Mouse (Mus musculus): Measurements from ENCODE around the gene Gpr19. TPM values are rescaled to one million over a fixed set of nuclear protein-coding genes. Genes with fewer than 3 reads are reported as not detected.

The Gpr19 gene
- polyA plus RNA-seq (2017; shearing (Covaris generic)) = 1 to 10 TPM; 5.7 to 9.1 (median 6.8) TPM

DNA sequence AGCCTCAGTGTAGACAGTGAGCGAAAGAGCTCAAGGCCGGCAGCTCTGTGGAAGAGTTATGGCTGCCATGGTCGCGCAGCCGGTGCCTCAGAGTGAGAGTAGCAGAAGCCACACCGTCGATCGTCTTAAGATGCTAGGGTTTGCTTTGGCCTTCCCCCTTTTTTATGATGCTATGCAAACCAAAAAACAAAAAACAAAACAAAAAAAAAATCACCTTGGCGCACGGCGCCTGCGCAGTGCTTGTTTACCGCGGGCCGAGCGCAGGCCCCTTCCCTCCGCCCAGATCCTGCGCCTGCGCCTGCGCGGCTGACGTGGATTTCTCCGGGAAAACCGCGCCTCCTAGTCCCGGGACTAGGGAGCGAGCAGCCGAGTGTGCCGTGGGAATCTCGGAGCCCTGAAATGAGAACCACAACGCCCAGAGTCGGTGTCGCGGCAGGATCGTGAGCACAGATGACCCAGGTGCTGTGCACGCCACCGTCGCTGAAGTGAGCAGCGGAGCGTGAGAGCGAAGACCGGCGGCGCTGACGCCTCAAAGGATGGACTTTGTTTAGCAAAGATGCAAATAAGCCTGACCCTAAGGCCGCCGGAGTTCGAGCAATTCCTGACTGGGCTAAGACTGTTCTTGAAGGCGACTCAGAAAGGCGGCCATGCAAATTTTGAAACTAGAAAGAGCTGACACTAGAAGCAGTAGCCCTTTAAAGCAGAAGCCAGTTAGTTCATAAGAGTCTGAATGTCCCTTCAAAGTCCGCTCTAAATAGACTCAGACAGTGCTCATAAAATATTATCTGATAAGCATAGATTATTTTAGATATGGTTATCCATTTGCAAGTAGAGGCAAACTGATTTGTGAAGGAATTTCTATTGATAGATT is at the start of gene Gpr19:
TSS of gene Gpr19 (minus strand) at position 484 of the 871 bp plus-strand sequence.
- peak; percentile 63 for ATAC-seq

DNA sequence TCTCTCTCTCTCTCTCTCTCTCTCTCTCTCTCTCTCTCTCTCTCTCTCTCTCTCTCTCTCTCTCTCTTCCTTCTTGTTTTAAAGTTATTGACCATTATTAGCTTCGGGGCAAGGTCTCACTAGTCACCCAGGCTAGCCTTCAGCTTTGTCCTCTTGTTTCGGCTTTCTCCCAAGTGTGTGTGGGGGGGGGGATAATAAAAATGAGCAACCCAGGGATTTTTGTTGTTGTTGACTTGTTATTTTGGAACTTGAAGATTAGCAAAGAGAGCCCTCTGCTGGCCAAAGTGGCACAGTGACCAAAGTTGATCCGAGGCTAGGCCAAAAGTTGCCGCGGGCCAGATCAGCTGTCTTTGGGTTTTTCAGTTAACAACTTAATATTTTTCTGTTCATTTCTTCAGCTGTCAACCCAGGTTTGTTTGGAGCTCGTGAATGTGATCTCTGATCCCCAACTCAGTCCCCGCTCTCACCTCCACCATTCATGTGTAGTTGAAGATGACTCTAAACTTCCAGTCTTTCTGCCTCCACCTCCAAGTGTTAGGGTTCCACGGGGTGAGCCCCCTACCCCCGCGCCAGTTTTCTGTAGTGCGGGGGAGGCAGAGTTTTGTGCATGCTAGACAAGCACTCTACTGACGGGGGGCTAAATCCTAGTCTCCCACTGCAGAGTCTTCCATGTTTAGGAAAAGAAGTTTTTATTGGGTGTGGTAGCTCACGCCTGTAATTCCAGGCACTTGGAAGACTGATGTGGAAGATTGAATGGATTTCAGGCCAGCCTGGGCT is 49.1 kb upstream of the Gpr19 start:
- ATAC-seq = peak; percentile 72

DNA sequence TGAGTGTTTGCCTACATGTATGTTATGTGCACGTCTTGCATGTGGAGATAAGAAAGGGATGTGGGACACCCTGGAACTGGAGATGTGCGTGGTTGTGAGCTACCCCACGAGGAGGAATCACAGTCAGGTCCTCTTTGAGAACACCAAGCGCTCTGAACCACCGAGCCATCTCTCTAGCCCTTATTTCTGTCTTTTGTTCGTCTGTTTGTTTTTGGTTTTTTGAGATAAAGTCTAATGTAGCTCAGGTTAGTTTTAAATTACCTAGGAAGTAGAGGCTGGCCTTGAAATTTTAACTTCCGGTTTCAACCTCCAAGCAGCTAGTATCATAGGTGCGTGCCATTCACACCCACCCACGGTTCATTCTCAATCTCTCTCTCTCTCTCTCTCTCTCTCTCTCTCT is 48.5 kb upstream of the Gpr19 start:
- peak; percentile 84 for ATAC-seq

DNA sequence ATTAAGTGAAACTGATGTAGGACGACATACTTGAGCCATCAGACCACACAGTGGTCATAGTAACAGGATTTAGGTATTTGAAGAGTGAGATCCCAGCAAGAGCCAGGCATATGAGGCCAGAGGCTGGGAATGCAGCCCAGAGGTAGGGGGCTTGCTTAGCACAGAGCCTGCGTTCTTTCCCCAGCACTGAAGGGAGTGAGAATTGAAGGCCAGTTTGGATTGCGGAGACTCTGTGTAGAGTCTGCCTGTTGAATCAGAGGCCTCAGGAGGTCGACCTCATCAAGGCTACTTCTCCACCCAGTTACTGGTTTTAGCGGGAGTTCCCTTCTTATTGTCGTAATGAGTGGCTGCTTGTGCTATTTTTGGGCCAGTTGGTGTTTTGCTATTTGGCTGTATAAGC is 47.7 kb upstream of the Gpr19 start:
- ATAC-seq = no peak

DNA sequence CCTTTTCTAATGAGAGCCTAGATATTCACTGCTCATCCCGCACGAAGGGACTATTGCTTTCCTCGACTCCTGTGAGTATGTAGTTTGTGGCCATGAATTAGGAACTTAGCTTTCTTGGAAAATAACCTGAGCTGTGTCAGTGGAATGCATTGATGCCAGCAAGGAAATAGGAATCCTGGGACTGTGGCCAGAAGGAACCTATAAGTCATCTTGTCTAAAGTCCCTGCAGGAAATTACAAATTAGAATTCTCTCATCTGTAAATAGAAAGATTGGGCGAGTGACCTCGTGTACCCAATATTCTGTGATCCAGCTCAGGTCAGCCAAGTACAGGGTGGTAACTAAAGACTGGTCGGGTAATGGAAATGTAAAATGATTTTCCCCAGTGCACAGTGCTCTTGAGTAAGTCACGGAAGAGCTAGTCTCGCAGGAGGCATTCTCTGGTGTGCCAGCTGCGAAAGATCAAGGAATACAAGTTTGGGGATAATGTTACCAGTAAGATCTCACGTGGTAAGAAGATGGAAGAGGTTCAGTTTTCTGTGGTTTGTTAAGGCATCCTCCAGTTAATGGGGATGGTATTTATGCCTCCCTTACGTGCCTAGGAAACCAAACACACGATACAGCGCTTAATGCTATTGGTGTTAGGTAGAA is 45.5 kb upstream of the Gpr19 start:
- no peak for ATAC-seq

DNA sequence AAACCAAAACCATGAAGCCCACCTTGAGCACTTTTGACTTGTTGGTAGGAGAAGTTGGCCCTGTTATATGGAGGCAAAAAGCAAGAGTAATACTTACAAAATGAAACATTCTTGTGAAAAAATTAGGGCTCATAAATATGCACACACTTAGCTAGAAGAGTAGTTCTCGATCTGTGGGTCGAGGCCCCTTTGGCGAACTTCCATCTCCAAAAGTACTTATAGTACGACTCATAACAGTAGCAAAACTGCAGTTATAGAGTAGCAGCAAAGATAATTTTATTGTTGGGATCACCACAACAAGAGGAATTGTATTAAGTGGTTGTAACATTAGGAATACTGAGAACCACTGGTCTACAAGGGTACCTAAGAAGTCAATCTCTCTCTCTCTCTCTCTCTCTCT is 41.4 kb upstream of the Gpr19 start:
- no peak for ATAC-seq

DNA sequence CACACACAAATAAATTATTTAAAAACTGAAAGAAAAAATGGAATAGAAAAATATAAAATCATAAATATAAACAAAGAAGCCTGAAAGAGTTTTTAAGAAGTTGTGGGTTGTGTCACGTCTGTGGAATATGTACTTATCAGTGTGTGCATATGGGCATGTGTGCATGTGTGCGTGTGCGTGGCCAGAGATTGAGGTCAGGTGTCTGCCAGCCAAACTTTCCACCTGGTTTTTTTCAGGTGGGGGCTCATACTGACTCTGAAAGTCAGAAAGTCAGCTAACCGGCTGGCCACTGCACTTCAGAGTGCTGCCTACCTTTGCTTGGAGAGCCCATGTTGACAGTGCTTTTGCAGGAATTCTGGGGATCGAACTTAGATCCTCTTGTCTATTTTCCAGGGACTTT is 35.9 kb upstream of the Gpr19 start:
- ATAC-seq = no peak

DNA sequence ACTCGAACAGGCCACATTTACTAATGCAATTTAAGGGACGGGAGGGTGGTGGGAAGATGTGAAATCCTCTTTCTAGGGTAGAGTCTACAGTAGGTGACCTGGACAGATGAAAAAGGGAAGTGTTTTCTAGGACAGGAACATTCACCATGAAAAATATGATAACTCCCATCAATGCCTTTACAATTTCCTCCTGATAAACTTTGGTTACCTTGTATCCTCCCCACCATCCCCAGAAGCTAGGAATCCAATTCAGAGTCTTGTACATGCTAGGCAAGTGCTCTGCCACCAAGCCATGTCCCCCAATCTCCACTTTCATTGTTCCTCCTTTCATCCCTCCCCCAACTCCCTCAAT is 34.8 kb upstream of the Gpr19 start:
- no peak for ATAC-seq

DNA sequence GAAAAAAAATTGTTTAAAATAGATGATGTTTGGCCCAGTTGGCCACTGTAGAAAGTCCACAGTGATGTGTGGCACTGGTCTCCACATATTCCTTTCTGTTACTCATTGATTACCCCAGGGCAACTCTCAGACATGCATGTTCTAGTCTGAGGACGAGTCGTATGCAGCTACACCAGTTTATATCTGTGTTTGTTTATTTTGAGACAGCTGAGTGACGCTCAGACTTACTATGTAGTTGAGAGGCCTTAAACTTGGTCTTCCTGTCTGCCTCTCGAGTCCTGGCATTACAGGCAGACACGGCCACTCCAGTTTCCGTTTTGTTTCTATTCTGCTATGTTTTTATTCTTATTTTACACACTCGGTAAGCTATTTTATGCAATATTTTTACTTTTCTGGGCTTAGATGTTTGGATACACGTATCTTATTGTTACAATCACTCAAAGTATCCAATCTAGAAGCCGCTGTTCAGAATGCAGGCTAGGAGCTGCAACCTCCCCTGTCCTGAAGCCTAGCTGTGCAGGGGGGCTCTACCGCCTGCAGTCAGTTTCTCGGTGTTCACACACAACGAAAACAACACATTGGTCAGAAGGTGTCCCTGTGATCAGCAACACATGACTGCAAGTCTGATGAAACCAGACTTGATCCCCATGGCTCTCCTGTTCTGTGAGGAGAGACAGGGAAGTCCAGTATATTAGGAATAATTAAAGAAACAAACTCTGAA is 34.3 kb upstream of the Gpr19 start:
- peak; percentile 37 for ATAC-seq

DNA sequence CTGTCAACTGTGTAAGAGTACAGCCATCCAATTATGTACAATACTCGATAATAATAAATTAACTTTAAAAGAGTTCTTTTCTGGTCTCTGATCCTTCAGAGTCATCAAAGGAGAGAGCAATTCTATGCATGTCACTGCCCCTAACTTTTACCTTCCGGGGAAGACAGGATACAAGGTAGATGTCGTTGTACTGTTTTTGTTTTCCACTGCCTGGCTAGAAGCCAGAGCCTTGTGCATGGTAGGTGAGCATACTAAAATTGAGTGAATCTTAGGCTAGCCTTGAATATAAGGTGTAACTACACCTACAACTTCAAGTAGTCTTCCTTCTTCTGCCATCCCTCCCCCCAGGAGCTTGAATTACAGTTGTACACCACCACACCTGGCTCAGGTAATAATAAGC is 32.8 kb upstream of the Gpr19 start:
- no peak for ATAC-seq

DNA sequence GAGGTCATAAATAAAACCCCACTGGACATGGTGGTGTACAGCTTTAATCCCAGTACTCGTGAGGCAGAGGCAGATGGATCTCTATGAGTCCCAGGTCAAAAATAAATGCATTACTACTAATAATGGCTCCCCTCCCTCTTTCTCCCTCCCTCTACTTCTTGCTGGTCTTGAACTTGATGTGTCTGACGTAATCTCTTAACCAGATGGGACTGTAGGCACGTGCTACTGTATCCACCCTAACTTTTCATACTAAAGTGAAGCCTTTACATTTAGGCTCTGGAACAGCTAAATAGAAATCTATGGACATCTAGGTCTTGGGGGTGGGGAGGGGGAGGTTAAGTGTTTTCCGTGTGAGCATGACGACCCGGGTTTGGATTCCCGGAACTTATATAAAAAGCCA is 32.0 kb upstream of the Gpr19 start:
- no peak for ATAC-seq

DNA sequence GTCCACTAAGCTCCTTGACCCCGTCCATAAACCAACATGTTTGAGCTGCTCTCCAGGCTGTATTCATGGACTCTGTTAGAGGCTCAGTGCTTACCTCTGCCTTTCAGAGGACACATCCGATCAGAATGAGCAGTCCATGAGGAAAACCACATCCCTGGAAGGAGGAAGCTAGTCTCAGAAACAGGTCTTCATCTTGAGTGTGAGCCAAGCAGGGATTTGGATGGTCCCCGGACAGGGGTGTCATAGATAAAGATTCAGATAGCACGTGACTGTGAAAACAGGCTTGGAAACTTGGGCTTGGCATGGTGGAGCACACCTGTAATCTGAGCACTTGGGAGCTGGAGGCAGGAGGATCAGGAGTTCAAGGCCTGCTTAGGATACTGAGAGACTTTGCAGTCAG is 31.5 kb upstream of the Gpr19 start:
- no peak for ATAC-seq

DNA sequence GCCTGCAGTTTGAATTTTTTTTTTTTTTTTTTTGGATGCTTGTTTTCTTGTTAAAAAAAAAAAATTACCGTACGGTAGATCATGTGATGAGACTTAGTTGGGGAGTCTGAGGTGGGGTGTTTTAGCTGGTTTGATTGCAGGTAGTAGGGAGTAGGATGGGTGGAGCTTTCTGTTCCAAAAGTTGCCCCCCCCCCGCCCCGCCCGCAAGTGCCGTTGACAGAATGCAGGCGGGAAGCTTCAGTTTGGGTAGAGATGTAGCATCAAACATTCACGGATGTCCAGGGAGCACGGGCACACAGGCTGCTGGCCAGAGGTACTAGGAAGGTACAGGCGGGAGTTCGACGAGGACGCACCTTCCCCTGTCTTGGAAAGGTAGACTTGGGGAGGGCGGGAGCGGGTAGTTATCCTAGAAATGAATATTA is 30.5 kb upstream of the Gpr19 start:
- peak; percentile 4 for ATAC-seq

DNA sequence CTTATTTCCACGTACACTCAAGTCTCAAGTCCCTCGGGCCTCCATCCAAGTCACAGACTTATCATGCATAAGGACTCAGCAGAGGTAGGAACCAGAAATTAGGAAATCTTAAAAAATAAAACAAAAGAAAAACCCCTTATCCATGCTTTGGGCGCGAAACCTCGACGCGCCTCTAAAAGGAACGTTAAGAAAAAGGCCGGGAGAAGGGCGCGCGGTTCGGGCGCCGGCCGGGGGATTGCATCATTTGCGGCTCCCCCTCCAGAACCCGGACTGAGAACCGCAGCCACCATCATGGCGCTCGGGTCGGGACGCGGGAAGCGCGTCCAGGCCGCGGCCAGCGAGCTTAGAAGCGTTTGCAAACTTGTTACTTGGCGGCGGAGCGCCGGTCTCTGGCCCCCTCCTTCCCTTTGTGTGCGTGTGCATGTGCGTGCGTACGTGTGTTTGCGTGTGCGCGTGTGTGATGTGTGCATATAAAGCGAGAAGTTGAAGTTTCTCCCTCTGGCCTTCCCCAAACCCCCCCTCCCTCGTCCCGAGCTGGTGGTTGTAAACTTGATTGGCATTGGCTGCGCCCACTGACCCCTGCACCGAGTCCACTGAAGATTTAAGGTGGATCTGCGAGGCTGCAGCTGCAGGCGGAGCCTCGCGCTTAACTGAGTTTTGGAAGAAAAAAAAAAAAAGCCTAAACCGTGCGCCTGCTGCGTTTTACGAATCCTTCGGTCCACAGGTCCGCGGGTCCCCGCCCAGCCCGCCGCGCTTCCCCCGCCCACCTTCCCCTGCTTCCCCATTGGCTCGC is 29.9 kb upstream of the Gpr19 start:
- ATAC-seq = peak; percentile 47

DNA sequence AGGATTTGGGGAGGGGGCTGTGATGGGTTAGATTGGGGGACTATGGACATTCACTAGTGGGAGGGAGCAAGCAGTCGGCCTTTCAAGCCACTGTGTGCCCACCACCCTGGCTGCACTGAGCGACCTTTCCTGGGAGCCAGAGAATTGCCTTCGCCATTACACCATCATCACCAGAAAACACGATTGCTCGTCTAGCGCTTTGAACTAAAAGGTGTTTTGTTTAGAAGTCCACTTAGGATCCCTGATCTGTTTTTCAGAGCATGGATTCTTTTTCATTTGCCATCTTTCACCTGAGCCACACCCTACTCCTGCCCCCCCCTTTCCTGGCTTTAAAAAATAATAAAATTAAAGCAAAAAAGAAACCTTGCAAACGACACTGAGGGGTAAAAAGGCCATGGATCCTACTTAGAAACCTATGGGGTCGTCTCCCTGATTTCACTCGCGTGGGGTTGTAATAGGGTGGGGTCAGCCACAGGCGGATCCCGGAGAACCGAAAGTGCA is 29.3 kb upstream of the Gpr19 start:
- peak; percentile 2 for ATAC-seq

DNA sequence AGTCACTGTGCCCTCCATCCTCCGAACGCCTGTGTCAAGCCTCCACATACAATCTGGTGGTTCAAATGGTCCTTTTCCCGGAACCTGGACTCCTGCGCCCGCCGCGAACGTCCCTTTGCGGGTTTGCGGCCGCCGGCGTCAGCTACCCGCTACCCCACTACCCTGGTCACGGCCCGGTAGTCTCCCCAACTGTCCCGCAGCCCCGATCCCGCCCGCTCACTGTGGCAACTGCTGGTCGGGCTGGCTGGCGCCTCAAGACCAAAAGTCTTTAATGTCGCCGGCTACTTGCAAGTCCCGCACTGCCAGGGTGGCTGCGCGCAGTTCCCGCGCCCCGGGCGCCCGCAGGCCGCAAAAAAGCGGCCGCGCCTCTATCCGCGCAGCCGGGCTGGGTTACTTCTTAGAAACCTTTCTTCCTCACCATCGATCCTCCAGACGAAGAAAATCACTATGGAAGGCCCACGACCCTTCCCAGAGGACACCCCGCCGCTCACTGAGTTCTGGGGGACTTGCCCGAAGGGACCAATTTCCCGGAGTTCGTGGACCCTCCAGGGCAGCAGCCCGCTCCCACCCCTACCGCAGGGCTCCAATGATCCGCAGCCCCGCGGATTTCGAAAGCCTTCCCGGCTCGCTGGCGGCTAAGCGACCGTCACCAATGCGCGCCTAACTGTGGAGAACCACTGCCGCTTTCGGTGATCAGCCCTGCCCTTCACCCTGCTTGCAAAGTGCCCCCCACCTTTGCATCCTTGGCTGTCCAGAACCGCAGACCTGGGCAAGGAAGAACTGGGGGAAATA is 28.6 kb upstream of the Gpr19 start:
- peak; percentile 11 for ATAC-seq

DNA sequence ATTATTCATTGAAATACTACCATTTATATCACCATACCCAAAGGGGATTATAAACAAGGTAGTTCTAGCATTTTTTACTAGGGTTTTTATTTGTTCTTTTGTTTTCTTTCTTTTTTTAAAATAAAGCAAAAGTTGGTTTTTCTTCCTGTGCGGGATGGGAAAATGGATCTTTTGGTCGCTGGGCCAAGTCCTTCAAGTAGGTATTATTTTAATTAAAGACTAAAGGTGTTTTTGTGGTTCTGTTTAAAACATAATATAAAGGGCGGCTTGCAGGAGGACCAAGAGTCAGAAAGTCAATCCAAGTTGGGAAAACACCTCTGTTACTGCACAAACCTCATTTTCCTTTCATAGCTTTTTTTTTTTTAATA is 27.9 kb upstream of the Gpr19 start:
- no peak for ATAC-seq

DNA sequence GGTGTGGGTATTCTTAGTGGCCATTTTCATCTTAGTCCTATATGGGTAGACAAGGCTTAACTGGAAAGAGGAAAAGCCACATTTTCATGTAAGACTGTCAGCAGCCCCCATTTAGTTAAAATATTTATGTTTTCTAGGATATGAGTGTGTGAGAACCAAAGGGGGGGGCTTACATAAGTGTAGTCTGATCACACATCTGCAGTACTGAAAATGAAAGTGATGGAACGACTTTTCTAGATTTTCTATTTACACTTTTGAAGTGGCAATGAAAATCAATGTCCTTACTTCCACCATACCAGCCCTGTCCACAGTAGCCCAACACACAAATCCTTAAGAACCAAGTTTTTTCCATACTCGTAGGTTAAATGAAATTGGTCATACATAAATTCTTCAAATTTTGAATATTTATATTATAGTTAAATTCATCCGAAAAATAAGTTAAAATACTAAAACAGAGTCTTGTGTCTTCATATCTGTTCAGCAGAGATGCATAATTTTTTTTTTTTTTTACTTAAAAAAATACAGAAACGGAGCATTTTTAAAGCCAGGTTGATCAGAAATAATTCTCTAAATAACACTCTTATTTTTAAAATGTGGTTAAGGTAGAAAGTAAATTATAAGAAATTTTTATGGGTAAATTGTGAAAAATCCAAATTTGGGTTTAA is 27.4 kb upstream of the Gpr19 start:
- no peak for ATAC-seq

DNA sequence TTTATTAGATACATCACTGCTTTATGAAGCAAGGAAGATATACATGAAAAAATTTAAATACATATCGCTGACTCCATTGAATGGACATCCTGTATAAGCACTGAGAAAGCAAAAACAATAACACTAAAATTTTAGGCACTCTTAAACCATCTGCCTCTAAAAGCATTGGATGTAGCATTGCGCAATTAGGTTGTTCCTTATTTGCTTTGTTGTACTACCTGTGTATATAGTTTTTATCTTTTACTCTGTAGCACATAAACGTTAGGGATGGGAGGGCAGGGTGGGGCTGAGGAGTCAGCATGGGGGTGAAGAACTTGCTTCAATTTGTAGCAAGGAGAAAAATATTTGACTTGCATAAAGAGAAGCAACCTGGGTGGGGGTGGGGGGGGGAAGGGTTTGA is 25.9 kb upstream of the Gpr19 start:
- ATAC-seq = no peak

DNA sequence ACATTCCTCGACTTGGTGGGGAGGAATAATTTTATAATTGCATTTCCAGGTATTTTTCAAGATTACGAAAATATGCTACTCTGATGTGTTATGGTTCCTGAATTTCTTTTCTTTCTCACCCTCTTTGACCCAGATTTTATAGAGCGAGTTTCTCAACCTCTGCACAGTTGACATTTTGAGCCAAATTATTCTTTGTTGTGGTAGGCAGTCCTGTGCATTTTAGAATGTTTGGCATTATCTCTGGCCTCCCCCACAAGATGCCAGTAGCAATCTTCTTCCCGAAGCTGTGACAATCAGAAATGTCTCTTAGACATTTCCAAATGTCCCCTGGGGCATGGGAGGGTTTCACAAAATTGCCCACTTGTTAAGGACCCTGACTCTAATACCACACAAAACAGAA is 25.3 kb upstream of the Gpr19 start:
- no peak for ATAC-seq
